Mouse (Mus musculus): Measurements from ENCODE around the gene Col13a1. TPM values are rescaled to one million over a fixed set of nuclear protein-coding genes. Genes with fewer than 3 reads are reported as not detected.

The Col13a1 gene
- polyA plus RNA-seq, 1 experiment from 2014 or later = 6.2 TPM

- Histone ChIP-seq H3K36me3 (no peaks in the 10 kb centered on the region), H3K27ac (no peak overlapping the region), H3K27me3 (no peaks in the 10 kb centered on the region), H3K9me3 (replicated peaks) (no peaks in the 10 kb centered on the region), H3K4me2 (no peak overlapping the region), H3K4me1 (replicated peaks) (peaks cover 24% of the 10 kb centered on the region), H3K9ac (no peak overlapping the region), H3K4me3 (no peak overlapping the region)
- WGBS = 78% methylated on average over 7 of the region's 7 CpGs
- no peak for ATAC-seq (replicated peaks; ENCODE audit: insufficient number of reproducible peaks, insufficient read depth, low FRiP score, low read depth)
Observed at GRCm38 (mm10) chr10:61844475-61844874, 134.4 kb downstream of the Col13a1 start.

GRCm38 (mm10) chr10:61842261-61842660, 136.6 kb downstream of the Col13a1 start:
- H3K4me2 ChIP-seq = no peak overlapping the region
- H3K27me3 ChIP-seq = no peaks in the 10 kb centered on the region
- no peaks in the 10 kb centered on the region for H3K36me3 ChIP-seq
- no peaks in the 10 kb centered on the region for H3K9me3 ChIP-seq (replicated peaks)
- 86% methylated on average over 12 of the region's 12 CpGs for WGBS
- no peak overlapping the region for H3K27ac ChIP-seq
- no peak for ATAC-seq (replicated peaks; ENCODE audit: insufficient number of reproducible peaks, insufficient read depth, low FRiP score, low read depth)
- no peak overlapping the region for H3K9ac ChIP-seq
- H3K4me1 ChIP-seq (replicated peaks) = 0 out of 2 replicates have a peak, but pooled peaks cover 4% of the 10 kb centered on the region
- H3K4me3 ChIP-seq = no peak overlapping the region

- Histone ChIP-seq H3K27me3 (no peaks in the 10 kb centered on the region), H3K27ac (no peak overlapping the region), H3K9me3 (replicated peaks) (no peaks in the 10 kb centered on the region), H3K4me2 (no peak overlapping the region), H3K9ac (no peak overlapping the region), H3K36me3 (no peaks in the 10 kb centered on the region), H3K4me3 (no peak overlapping the region), H3K4me1 (replicated peaks) (no peaks in the 10 kb centered on the region)
- WGBS = 70% methylated on average over 9 of the region's 9 CpGs
- no peak for ATAC-seq (replicated peaks; ENCODE audit: insufficient number of reproducible peaks, insufficient read depth, low FRiP score, low read depth)
Observed at GRCm38 (mm10) chr10:61839326-61839725, 139.6 kb downstream of the Col13a1 start.

- Histone ChIP-seq H3K27me3 (no peaks in the 10 kb centered on the region), H3K36me3 (no peaks in the 10 kb centered on the region), H3K9me3 (replicated peaks) (no peaks in the 10 kb centered on the region), H3K9ac (no peak overlapping the region), H3K4me3 (no peak overlapping the region), H3K27ac (no peak overlapping the region), H3K4me1 (replicated peaks) (no peaks in the 10 kb centered on the region), H3K4me2 (no peak overlapping the region)
- ATAC-seq (replicated peaks; ENCODE audit: insufficient number of reproducible peaks, insufficient read depth, low FRiP score, low read depth) = no peak
- WGBS = 2% methylated on average over 6 of the region's 6 CpGs
Observed at GRCm38 (mm10) chr10:61838769-61839168, 140.1 kb downstream of the Col13a1 start.

GRCm38 (mm10) chr10:61837286-61837685, 141.6 kb downstream of the Col13a1 start:
- ATAC-seq (replicated peaks; ENCODE audit: insufficient number of reproducible peaks, insufficient read depth, low FRiP score, low read depth) = no peak
- WGBS = 71% methylated on average over 8 of the region's 8 CpGs
- H3K4me3 ChIP-seq = no peak overlapping the region

GRCm38 (mm10) chr10:61834288-61834687, 144.6 kb downstream of the Col13a1 start:
- Histone ChIP-seq H3K4me1 (replicated peaks) (no peaks in the 10 kb centered on the region), H3K36me3 (no peaks in the 10 kb centered on the region), H3K4me3 (no peak overlapping the region), H3K9me3 (replicated peaks) (no peaks in the 10 kb centered on the region), H3K9ac (no peak overlapping the region), H3K27ac (no peak overlapping the region), H3K4me2 (no peak overlapping the region), H3K27me3 (no peaks in the 10 kb centered on the region)
- ATAC-seq (replicated peaks; ENCODE audit: insufficient number of reproducible peaks, insufficient read depth, low FRiP score, low read depth) = no peak
- 90% methylated on average over 6 of the region's 6 CpGs for WGBS

More at GRCm38 (mm10) chr10:61837286-61837685, 141.6 kb downstream of the Col13a1 start:
- Histone ChIP-seq H3K9ac (no peak overlapping the region), H3K4me1 (replicated peaks) (no peaks in the 10 kb centered on the region), H3K4me2 (no peak overlapping the region), H3K27ac (no peak overlapping the region), H3K9me3 (replicated peaks) (no peaks in the 10 kb centered on the region), H3K27me3 (no peaks in the 10 kb centered on the region), H3K36me3 (no peaks in the 10 kb centered on the region)

- no peak overlapping the region for H3K9ac ChIP-seq
- H3K4me2 ChIP-seq = no peak overlapping the region
- H3K9me3 ChIP-seq (replicated peaks) = no peaks in the 10 kb centered on the region
- H3K27me3 ChIP-seq = no peaks in the 10 kb centered on the region
- 68% methylated on average over 11 of the region's 11 CpGs for WGBS
- H3K4me1 ChIP-seq (replicated peaks) = no peaks in the 10 kb centered on the region
- H3K27ac ChIP-seq = no peak overlapping the region
- H3K36me3 ChIP-seq = no peaks in the 10 kb centered on the region
- ATAC-seq (replicated peaks; ENCODE audit: insufficient number of reproducible peaks, insufficient read depth, low FRiP score, low read depth) = no peak
- H3K4me3 ChIP-seq = no peak overlapping the region
Observed at GRCm38 (mm10) chr10:61832713-61833112, 146.2 kb downstream of the Col13a1 start.

GRCm38 (mm10) chr10:61831741-61832140, 147.2 kb downstream of the Col13a1 start:
- 88% methylated on average over 6 of the region's 6 CpGs for WGBS
- Histone ChIP-seq H3K27ac (no peak overlapping the region), H3K4me2 (no peak overlapping the region), H3K4me3 (no peak overlapping the region), H3K4me1 (replicated peaks) (no peaks in the 10 kb centered on the region), H3K27me3 (no peaks in the 10 kb centered on the region), H3K9me3 (replicated peaks) (no peaks in the 10 kb centered on the region), H3K9ac (no peak overlapping the region), H3K36me3 (no peaks in the 10 kb centered on the region)
- ATAC-seq (replicated peaks; ENCODE audit: insufficient number of reproducible peaks, insufficient read depth, low FRiP score, low read depth) = no peak

GRCm38 (mm10) chr10:61831251-61831650, 147.7 kb downstream of the Col13a1 start:
- ATAC-seq (replicated peaks; ENCODE audit: insufficient number of reproducible peaks, insufficient read depth, low FRiP score, low read depth) = no peak
- H3K4me2 ChIP-seq = no peak overlapping the region

GRCm38 (mm10) chr10:61830817-61831216, 148.1 kb downstream of the Col13a1 start:
- Histone ChIP-seq H3K9me3 (replicated peaks) (no peaks in the 10 kb centered on the region), H3K27ac (no peak overlapping the region), H3K9ac (no peak overlapping the region), H3K4me3 (no peak overlapping the region), H3K4me1 (replicated peaks) (no peaks in the 10 kb centered on the region), H3K36me3 (no peaks in the 10 kb centered on the region), H3K4me2 (no peak overlapping the region), H3K27me3 (no peaks in the 10 kb centered on the region)
- WGBS = 41% methylated on average over 9 of the region's 9 CpGs
- no peak for ATAC-seq (replicated peaks; ENCODE audit: insufficient number of reproducible peaks, insufficient read depth, low FRiP score, low read depth)

More at GRCm38 (mm10) chr10:61831251-61831650, 147.7 kb downstream of the Col13a1 start:
- Histone ChIP-seq H3K4me1 (replicated peaks) (no peaks in the 10 kb centered on the region), H3K9me3 (replicated peaks) (no peaks in the 10 kb centered on the region), H3K4me3 (no peak overlapping the region), H3K36me3 (no peaks in the 10 kb centered on the region), H3K27ac (no peak overlapping the region), H3K9ac (no peak overlapping the region), H3K27me3 (no peaks in the 10 kb centered on the region)
- 72% methylated on average over 12 of the region's 12 CpGs for WGBS

GRCm38 (mm10) chr10:61829046-61829445, 149.9 kb downstream of the Col13a1 start:
- ATAC-seq (replicated peaks; ENCODE audit: insufficient number of reproducible peaks, insufficient read depth, low FRiP score, low read depth) = no peak
- no peak overlapping the region for H3K9ac ChIP-seq
- no peaks in the 10 kb centered on the region for H3K4me1 ChIP-seq (replicated peaks)
- H3K4me3 ChIP-seq = no peak overlapping the region
- H3K36me3 ChIP-seq = no peaks in the 10 kb centered on the region
- H3K4me2 ChIP-seq = no peak overlapping the region
- no peaks in the 10 kb centered on the region for H3K27me3 ChIP-seq
- WGBS = 56% methylated on average over 4 of the region's 4 CpGs
- H3K27ac ChIP-seq = no peak overlapping the region
- no peaks in the 10 kb centered on the region for H3K9me3 ChIP-seq (replicated peaks)

- no peak overlapping the region for H3K27ac ChIP-seq
- H3K9me3 ChIP-seq (replicated peaks) = no peaks in the 10 kb centered on the region
- WGBS = 82% methylated on average over 32 of the region's 32 CpGs
- H3K4me2 ChIP-seq = no peak overlapping the region
- no peak overlapping the region for H3K4me3 ChIP-seq
- no peak for ATAC-seq (replicated peaks; ENCODE audit: insufficient number of reproducible peaks, insufficient read depth, low FRiP score, low read depth)
- H3K36me3 ChIP-seq = no peaks in the 10 kb centered on the region
- no peaks in the 10 kb centered on the region for H3K4me1 ChIP-seq (replicated peaks)
- H3K9ac ChIP-seq = no peak overlapping the region
- no peaks in the 10 kb centered on the region for H3K27me3 ChIP-seq
Observed at GRCm38 (mm10) chr10:61827950-61828936, 150.7 kb downstream of the Col13a1 start.

Measured in heart, embryonic 15.5 days (tissue).